Mouse (Mus musculus) kidney, adult 8-10 months (tissue): ENCODE data around the gene Nap1l4.
A peak's percentile ranks its signal among the peaks of the same experiment; 100 is the strongest.
"Not testable (repeated sequence)": the region's sequence is repeated elsewhere in the genome, so short reads cannot be mapped to it uniquely, and the experiment has no call there.

Experiments used
- DNase-seq, 2 experiments: peaks; one replicate each; pipeline ENCODE4 v3.0.0; 2022

The Nap1l4 gene

GRCm38 (mm10) chr7:143548976-143549457 lies at the start of gene Nap1l4:
Gene Nap1l4 (minus strand): TSS chr7:143549106.
- peak; percentile 99 to 100 for DNase-seq

- DNase-seq: no peak
Measured at GRCm38 (mm10) chr7:143594865-143595264, 46.0 kb upstream of the Nap1l4 start.

GRCm38 (mm10) chr7:143592255-143592654 lies 43.3 kb upstream of the Nap1l4 start:
- no peak for DNase-seq

- no peak for DNase-seq
Measured at GRCm38 (mm10) chr7:143588006-143588405, 39.1 kb upstream of the Nap1l4 start.

GRCm38 (mm10) chr7:143587586-143587985 lies 38.7 kb upstream of the Nap1l4 start:
- DNase-seq: no peak

- DNase-seq: peak; percentile 45 to 62
Measured at GRCm38 (mm10) chr7:143583956-143584355, 35.0 kb upstream of the Nap1l4 start.

GRCm38 (mm10) chr7:143583025-143583424 lies 34.1 kb upstream of the Nap1l4 start:
- no peak for DNase-seq

- peak; percentile 11 to 34 for DNase-seq
Measured at GRCm38 (mm10) chr7:143575751-143576150, 26.8 kb upstream of the Nap1l4 start.

- no peak for DNase-seq
Measured at GRCm38 (mm10) chr7:143565648-143566039, 16.7 kb upstream of the Nap1l4 start.

- DNase-seq: no peak
Measured at GRCm38 (mm10) chr7:143565015-143565647, 16.2 kb upstream of the Nap1l4 start.

- no peak for DNase-seq
Measured at GRCm38 (mm10) chr7:143563787-143564186, 14.9 kb upstream of the Nap1l4 start.

- no peak for DNase-seq
Measured at GRCm38 (mm10) chr7:143557616-143558015, 8.7 kb upstream of the Nap1l4 start.

GRCm38 (mm10) chr7:143556964-143557610 lies 8.2 kb upstream of the Nap1l4 start:
- peak; percentile 43 to 51 for DNase-seq

GRCm38 (mm10) chr7:143549588-143550220 lies 798 bp upstream of the Nap1l4 start:
- DNase-seq: no peak

- peak; percentile 14 to 88 for DNase-seq
Measured at GRCm38 (mm10) chr7:143548231-143548961, 510 bp downstream of the Nap1l4 start.

GRCm38 (mm10) chr7:143546554-143546953 lies 2.4 kb downstream of the Nap1l4 start:
- no peak for DNase-seq

- DNase-seq: no peak
Measured at GRCm38 (mm10) chr7:143544368-143544767, 4.5 kb downstream of the Nap1l4 start.

GRCm38 (mm10) chr7:143538671-143539070 lies 10.2 kb downstream of the Nap1l4 start:
- no peak for DNase-seq

GRCm38 (mm10) chr7:143538229-143538628 lies 10.7 kb downstream of the Nap1l4 start:
- not testable (repeated sequence) for DNase-seq

- DNase-seq: no peak
Measured at GRCm38 (mm10) chr7:143536251-143536650, 12.7 kb downstream of the Nap1l4 start.

- DNase-seq: no peak
Measured at GRCm38 (mm10) chr7:143533284-143533683, 15.6 kb downstream of the Nap1l4 start.

GRCm38 (mm10) chr7:143532410-143532809 lies 16.5 kb downstream of the Nap1l4 start:
- DNase-seq: no peak

GRCm38 (mm10) chr7:143519333-143519732 lies 29.6 kb downstream of the Nap1l4 start:
- no peak for DNase-seq
